Mouse (Mus musculus): ENCODE measurements at regions not wholly inside any gene's neighbourhood (a gene's known extent, or its start where the extent isn't known, plus 50 kb on each side); places are given as distances from the start of the nearest gene placed in this dataset.

DNA sequence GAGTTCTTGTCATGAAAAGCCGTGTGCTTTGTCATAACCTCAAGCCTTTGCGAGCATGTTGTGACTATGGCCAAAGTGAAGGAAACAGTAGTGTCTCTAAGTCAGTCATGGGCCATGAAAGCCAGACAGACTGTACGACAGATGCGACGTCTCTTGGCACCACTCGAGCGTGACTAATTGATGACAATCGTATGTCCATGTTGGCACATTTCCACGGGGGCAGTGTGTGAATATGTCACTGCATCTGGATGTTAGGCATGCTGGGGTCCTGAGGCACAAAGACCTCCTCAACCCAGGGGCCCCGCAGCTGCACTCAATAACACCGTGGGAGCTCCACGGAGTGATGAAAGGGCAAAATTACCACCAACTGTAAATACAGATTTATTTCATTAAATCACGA, 77.1 kb upstream of the Paip1 start:
- 97% methylated on average over 13 of the region's 13 CpGs for WGBS
- DNase-seq, result no peak
- no peaks in the 10 kb centered on the region for H3K27me3 ChIP-seq (ENCODE audit: control insufficient read depth, insufficient read depth, low read length)
- H3K36me3 ChIP-seq (ENCODE audit: control insufficient read depth, insufficient read depth, low read length), result peaks cover 24% of the 10 kb centered on the region
- no peak overlapping the region for H3K4me3 ChIP-seq (ENCODE audit: control insufficient read depth, insufficient read depth, low read length)
- H3K27ac ChIP-seq (ENCODE audit: control insufficient read depth, insufficient read depth, low read length), result no peak overlapping the region
- TF ChIP-seq CTCF (IDR thresholded peaks at IDR 0.05; ENCODE audit: borderline replicate concordance, control insufficient read depth, extremely low read depth, insufficient read depth, low read length, poor library complexity) (no peak), POLR2A (IDR thresholded peaks at IDR 0.05; ENCODE audit: control insufficient read depth, extremely low read depth, insufficient read depth, low read length, poor library complexity) (no peak)
- no peaks in the 10 kb centered on the region for H3K4me1 ChIP-seq (replicated peaks; ENCODE audit: control insufficient read depth, insufficient read depth, low read length)

DNA sequence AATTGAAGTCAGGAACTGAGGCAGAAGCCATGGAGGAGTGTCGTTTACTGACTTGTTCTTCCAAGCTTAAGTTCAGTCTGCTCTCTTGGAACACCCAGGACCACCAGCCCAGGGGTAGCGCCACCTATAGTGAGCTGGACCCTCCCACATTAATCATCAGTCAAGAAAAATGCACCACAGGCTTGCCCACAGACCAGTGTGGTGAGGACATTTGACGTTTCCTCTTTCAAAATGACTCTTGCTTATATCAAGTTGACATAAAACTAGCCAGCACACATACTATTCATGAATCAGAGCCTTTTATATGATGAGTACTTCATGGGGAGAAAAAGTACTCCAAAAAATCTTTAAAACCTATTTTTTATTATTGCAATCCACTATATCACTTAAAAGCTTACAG, 69.7 kb upstream of the Paip1 start:
- DNase-seq, result no peak
- TF ChIP-seq CTCF (IDR thresholded peaks at IDR 0.05; ENCODE audit: borderline replicate concordance, control insufficient read depth, extremely low read depth, insufficient read depth, low read length, poor library complexity), result no peak
- WGBS, result 86% methylated on average over 3 of the region's 3 CpGs
- Histone ChIP-seq H3K27ac (ENCODE audit: control insufficient read depth, insufficient read depth, low read length) (no peak overlapping the region), H3K4me1 (replicated peaks; ENCODE audit: control insufficient read depth, insufficient read depth, low read length) (no peaks in the 10 kb centered on the region), H3K27me3 (ENCODE audit: control insufficient read depth, insufficient read depth, low read length) (no peaks in the 10 kb centered on the region), H3K4me3 (ENCODE audit: control insufficient read depth, insufficient read depth, low read length) (no peak overlapping the region), H3K36me3 (ENCODE audit: control insufficient read depth, insufficient read depth, low read length) (peaks cover 37% of the 10 kb centered on the region)

DNA sequence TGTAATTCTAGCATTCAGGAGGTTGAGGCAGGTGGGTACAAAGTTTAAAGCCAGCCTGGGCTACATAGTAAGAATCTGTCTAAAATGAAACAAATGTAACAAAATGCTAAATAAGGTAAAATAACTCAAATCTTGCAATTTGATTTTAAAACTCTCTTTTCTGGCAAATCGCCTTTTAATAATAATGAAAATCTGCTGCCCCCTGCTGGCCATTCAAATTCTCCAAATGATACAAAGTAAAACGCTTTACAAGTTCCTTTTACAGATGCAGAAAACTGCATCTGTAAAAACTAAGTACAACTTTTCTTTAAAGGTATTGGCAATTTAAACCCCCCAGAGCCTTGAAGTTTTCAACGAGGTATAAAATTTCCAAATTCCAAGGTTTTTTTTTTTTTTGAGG, 65.0 kb upstream of the Paip1 start:
- peaks cover 29% of the 10 kb centered on the region for H3K36me3 ChIP-seq (ENCODE audit: control insufficient read depth, insufficient read depth, low read length)
- no peaks in the 10 kb centered on the region for H3K4me1 ChIP-seq (replicated peaks; ENCODE audit: control insufficient read depth, insufficient read depth, low read length)
- DNase-seq, result peak; percentile 27
- no peaks in the 10 kb centered on the region for H3K27me3 ChIP-seq (ENCODE audit: control insufficient read depth, insufficient read depth, low read length)
- no peak for TF ChIP-seq CTCF (IDR thresholded peaks at IDR 0.05; ENCODE audit: borderline replicate concordance, control insufficient read depth, extremely low read depth, insufficient read depth, low read length, poor library complexity)
- TF ChIP-seq POLR2A (IDR thresholded peaks at IDR 0.05; ENCODE audit: control insufficient read depth, extremely low read depth, insufficient read depth, low read length, poor library complexity), result no peak
- H3K27ac ChIP-seq (ENCODE audit: control insufficient read depth, insufficient read depth, low read length), result no peak overlapping the region
- no peak overlapping the region for H3K4me3 ChIP-seq (ENCODE audit: control insufficient read depth, insufficient read depth, low read length)
- WGBS, result 54% methylated on average over 3 of the region's 3 CpGs

DNA sequence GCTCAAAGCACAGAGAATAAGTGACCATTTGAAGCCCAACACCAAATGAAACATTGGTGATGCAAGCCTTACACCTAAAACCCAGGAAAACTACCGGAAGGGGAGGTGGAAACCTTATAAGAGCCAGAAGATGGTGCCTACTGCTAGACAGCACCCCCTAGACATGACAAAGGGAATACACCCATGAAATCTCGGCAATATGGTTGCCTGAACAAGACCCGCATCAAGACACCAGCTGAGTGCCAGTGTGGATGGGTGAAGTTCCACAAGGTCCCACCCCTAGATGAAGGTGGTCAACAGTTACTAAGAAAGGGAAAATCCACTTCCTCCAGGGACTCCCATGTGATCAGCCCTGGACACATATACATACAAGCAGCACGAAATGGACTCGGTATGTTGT, 64.2 kb upstream of the Paip1 start:
- TF ChIP-seq POLR2A (IDR thresholded peaks at IDR 0.05; ENCODE audit: control insufficient read depth, extremely low read depth, insufficient read depth, low read length, poor library complexity), result no peak
- H3K36me3 ChIP-seq (ENCODE audit: control insufficient read depth, insufficient read depth, low read length), result peaks cover 32% of the 10 kb centered on the region

GRCm38 (mm10) chr13:119367544-119367943, 60.9 kb upstream of the Paip1 start:
- Histone ChIP-seq H3K36me3 (ENCODE audit: control insufficient read depth, insufficient read depth, low read length) (peaks cover 36% of the 10 kb centered on the region), H3K27ac (ENCODE audit: control insufficient read depth, insufficient read depth, low read length) (no peak overlapping the region), H3K27me3 (ENCODE audit: control insufficient read depth, insufficient read depth, low read length) (no peaks in the 10 kb centered on the region), H3K4me1 (replicated peaks; ENCODE audit: control insufficient read depth, insufficient read depth, low read length) (no peaks in the 10 kb centered on the region), H3K4me3 (ENCODE audit: control insufficient read depth, insufficient read depth, low read length) (no peak overlapping the region)
- WGBS, result 92% methylated on average over 5 of the region's 5 CpGs
- DNase-seq, result no peak
- TF ChIP-seq CTCF (IDR thresholded peaks at IDR 0.05; ENCODE audit: borderline replicate concordance, control insufficient read depth, extremely low read depth, insufficient read depth, low read length, poor library complexity) (no peak), POLR2A (IDR thresholded peaks at IDR 0.05; ENCODE audit: control insufficient read depth, extremely low read depth, insufficient read depth, low read length, poor library complexity) (no peak)

More for the DNA sequence above, 64.2 kb upstream of the Paip1 start:
- Histone ChIP-seq H3K4me1 (replicated peaks; ENCODE audit: control insufficient read depth, insufficient read depth, low read length) (no peaks in the 10 kb centered on the region), H3K4me3 (ENCODE audit: control insufficient read depth, insufficient read depth, low read length) (no peak overlapping the region), H3K27ac (ENCODE audit: control insufficient read depth, insufficient read depth, low read length) (no peak overlapping the region), H3K27me3 (ENCODE audit: control insufficient read depth, insufficient read depth, low read length) (no peaks in the 10 kb centered on the region)
- 97% methylated on average over 5 of the region's 5 CpGs for WGBS
- no peak for DNase-seq

GRCm38 (mm10) chr13:119378404-119379037, 49.9 kb upstream of the Paip1 start:
- peak; percentile 81 for DNase-seq
- no peak for TF ChIP-seq POLR2A (IDR thresholded peaks at IDR 0.05; ENCODE audit: control insufficient read depth, extremely low read depth, insufficient read depth, low read length, poor library complexity)
- peak; percentile 79 for TF ChIP-seq CTCF (IDR thresholded peaks at IDR 0.05; ENCODE audit: borderline replicate concordance, control insufficient read depth, extremely low read depth, insufficient read depth, low read length, poor library complexity)
- peaks cover 23% of the 10 kb centered on the region for H3K36me3 ChIP-seq (ENCODE audit: control insufficient read depth, insufficient read depth, low read length)
- H3K27me3 ChIP-seq (ENCODE audit: control insufficient read depth, insufficient read depth, low read length), result no peaks in the 10 kb centered on the region
- no peaks in the 10 kb centered on the region for H3K4me1 ChIP-seq (replicated peaks; ENCODE audit: control insufficient read depth, insufficient read depth, low read length)
- WGBS, result 71% methylated on average over 5 of the region's 5 CpGs
- no peak overlapping the region for H3K27ac ChIP-seq (ENCODE audit: control insufficient read depth, insufficient read depth, low read length)
- H3K4me3 ChIP-seq (ENCODE audit: control insufficient read depth, insufficient read depth, low read length), result no peak overlapping the region

All from thymus, adult 2 months (tissue).